Mouse (Mus musculus): Measurements from ENCODE around the gene Palb2.
A peak's percentile ranks its signal among the peaks of the same experiment; 100 is the strongest.

Gene Palb2

DNA sequence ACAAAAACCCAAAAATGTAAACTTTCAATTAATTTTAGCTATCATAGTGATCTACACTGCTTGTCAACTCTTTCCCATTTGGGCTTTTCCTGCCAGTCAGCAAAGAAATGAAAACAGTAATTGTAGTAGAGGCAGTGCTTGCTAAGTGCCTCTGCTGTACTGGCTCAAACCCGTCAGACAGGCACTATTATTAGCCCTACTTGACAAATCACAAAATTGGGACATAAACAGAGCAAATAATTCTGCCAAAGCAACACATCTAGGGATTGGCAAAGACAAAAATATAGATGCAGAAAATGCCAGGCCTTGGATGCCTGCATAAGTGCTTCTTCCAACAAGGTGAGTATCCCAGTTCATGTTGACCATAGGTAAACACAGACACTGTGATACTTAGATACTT is 67.1 kb downstream of the Palb2 start:
- H3K27me3 ChIP-seq (ENCODE audit: insufficient read depth, low read length) = no peaks in the 10 kb centered on the region
- peaks cover 48% of the 10 kb centered on the region for H3K4me1 ChIP-seq (replicated peaks; ENCODE audit: low read depth, low read length)
- TF ChIP-seq CTCF (conservative IDR thresholded peaks at IDR 0.05; ENCODE audit: low read length) = no peak
- TF ChIP-seq NANOG (IDR thresholded peaks at IDR 0.05; ENCODE audit: borderline replicate concordance, low read length) = no peak
- no peak for TF ChIP-seq POU5F1 (IDR thresholded peaks at IDR 0.05; ENCODE audit: borderline replicate concordance, low read length)
- H3K36me3 ChIP-seq (ENCODE audit: insufficient read depth, low read length) = peaks cover 49% of the 10 kb centered on the region
- H3K9me3 ChIP-seq (ENCODE audit: low read length) = no peaks in the 10 kb centered on the region
- peak overlapping the region; percentile 100; the same call in 1 of the 2 replicates for H3K4me3 ChIP-seq (replicated peaks; ENCODE audit: low read length)

Measured in E14TG2a.4 (cell line).